Mouse (Mus musculus): ENCODE data around the gene Slc17a7. TPM values are rescaled to one million over a fixed set of nuclear protein-coding genes. Genes with fewer than 3 reads are reported as not detected.

Gene Slc17a7
- polyA plus RNA-seq, 1 experiment from 2014 or later = 1.2 TPM

GRCm38 (mm10) chr7:45224826-45225225 lies 61.1 kb downstream of the Slc17a7 start:
- Histone ChIP-seq H3K36me3 (peaks cover 93% of the 10 kb centered on the region), H3K4me3 (no peak overlapping the region), H3K27me3 (no peaks in the 10 kb centered on the region), H3K4me2 (replicated peaks) (no peak overlapping the region), H3K27ac (no peak overlapping the region), H3K9me3 (replicated peaks) (no peaks in the 10 kb centered on the region), H3K4me1 (peaks cover 6% of the 10 kb centered on the region; the same call in 1 of the 2 replicates), H3K9ac (no peak overlapping the region)
- WGBS = 96% methylated on average over 7 of the region's 7 CpGs
- no peak for ATAC-seq (ENCODE audit: low FRiP score)

MicroRNAs within 50 kb of the gene (microRNA counts, 519-probe panel; counts per million panel counts)
- 3,086 counts per million, percentile 69 among the panel's probes with 10 or more counts for microRNA mmu-miR-150

Small RNA genes lying within 50 kb of the gene (microRNA-seq; reads per million reads assigned to microRNA genes)
- gene Mir150 (12.7 reads per million, percentile 24 among the genes with 10 or more reads in this experiment), gene Mir5121 (11.9 reads per million, percentile 23 among the genes with 10 or more reads in this experiment), gene Mir7055 (not detected)

Other genes starting within 250 kb of the Slc17a7 start
- gene Ap2a1, start 234.5 kb upstream of the Slc17a7 start, polyA plus RNA-seq (2016; fragmentation: Nextera tagmentation; extraction: Ambion mirVana) = 103 and 107 TPM in 2 replicates
- gene Tsks, start 220.7 kb upstream of the Slc17a7 start, polyA plus RNA-seq (2016; fragmentation: Nextera tagmentation; extraction: Ambion mirVana) = not detected in 2 replicates
- gene Cpt1c, start 189.1 kb upstream of the Slc17a7 start, polyA plus RNA-seq (2016; fragmentation: Nextera tagmentation; extraction: Ambion mirVana) = 42.8 and 44.2 TPM in 2 replicates
- 551 and 566 TPM in 2 replicates for gene Prmt1, start 177.4 kb upstream of the Slc17a7 start, polyA plus RNA-seq (2016; fragmentation: Nextera tagmentation; extraction: Ambion mirVana)
- 62.7 and 74.3 TPM in 2 replicates for gene Irf3, start 166.3 kb upstream of the Slc17a7 start, polyA plus RNA-seq (2016; fragmentation: Nextera tagmentation; extraction: Ambion mirVana)
- gene Bcl2l12, start 165.2 kb upstream of the Slc17a7 start, polyA plus RNA-seq (2016; fragmentation: Nextera tagmentation; extraction: Ambion mirVana) = 46.7 and 46.8 TPM in 2 replicates
- gene Scaf1, start 147.6 kb upstream of the Slc17a7 start, polyA plus RNA-seq (2016; fragmentation: Nextera tagmentation; extraction: Ambion mirVana) = 50.6 and 52.4 TPM in 2 replicates
- gene Rras, start 146.0 kb upstream of the Slc17a7 start, polyA plus RNA-seq (2016; fragmentation: Nextera tagmentation; extraction: Ambion mirVana) = 22.6 and 23.2 TPM in 2 replicates
- gene Prr12, start 111.1 kb upstream of the Slc17a7 start, polyA plus RNA-seq (2016; fragmentation: Nextera tagmentation; extraction: Ambion mirVana) = 10.9 and 14.0 TPM in 2 replicates
- gene Nosip, start 101.5 kb upstream of the Slc17a7 start, polyA plus RNA-seq (2016; fragmentation: Nextera tagmentation; extraction: Ambion mirVana) = 55.9 and 60.0 TPM in 2 replicates
- gene Prrg2, start 101.3 kb upstream of the Slc17a7 start, polyA plus RNA-seq (2016; fragmentation: Nextera tagmentation; extraction: Ambion mirVana) = 17.8 and 18.0 TPM in 2 replicates
- gene Rcn3, start 71.7 kb upstream of the Slc17a7 start, polyA plus RNA-seq (2016; fragmentation: Nextera tagmentation; extraction: Ambion mirVana) = 177 and 180 TPM in 2 replicates
- 20.2 and 21.0 TPM in 2 replicates for gene Fcgrt, start 60.1 kb upstream of the Slc17a7 start, polyA plus RNA-seq (2016; fragmentation: Nextera tagmentation; extraction: Ambion mirVana)
- 982 and 1,135 TPM in 2 replicates for gene Rps11, start 39.5 kb upstream of the Slc17a7 start, polyA plus RNA-seq (2016; fragmentation: Nextera tagmentation; extraction: Ambion mirVana)
- 977 and 1,019 TPM in 2 replicates for gene Rpl13a, start 35.2 kb upstream of the Slc17a7 start, polyA plus RNA-seq (2016; fragmentation: Nextera tagmentation; extraction: Ambion mirVana)
- 0.31 TPM in 1 of 2 replicates, not detected in the other for gene Gm45713, start 27.7 kb upstream of the Slc17a7 start, polyA plus RNA-seq (2016; fragmentation: Nextera tagmentation; extraction: Ambion mirVana)
- 0.52 and 1.6 TPM in 2 replicates for gene Flt3l, start 27.5 kb upstream of the Slc17a7 start, polyA plus RNA-seq (2016; fragmentation: Nextera tagmentation; extraction: Ambion mirVana)
- 90.3 and 91.0 TPM in 2 replicates for gene Pih1d1, start 9.6 kb upstream of the Slc17a7 start, polyA plus RNA-seq (2016; fragmentation: Nextera tagmentation; extraction: Ambion mirVana)
- 33.4 and 39.8 TPM in 2 replicates for gene Aldh16a1, start 9.4 kb upstream of the Slc17a7 start, polyA plus RNA-seq (2016; fragmentation: Nextera tagmentation; extraction: Ambion mirVana)
- gene Gfy, start 15.6 kb downstream of the Slc17a7 start, polyA plus RNA-seq (2016; fragmentation: Nextera tagmentation; extraction: Ambion mirVana) = not detected in 2 replicates
- not detected in 2 replicates for gene Pth2, start 17.0 kb downstream of the Slc17a7 start, polyA plus RNA-seq (2016; fragmentation: Nextera tagmentation; extraction: Ambion mirVana)
- gene Ccdc155, start 40.9 kb downstream of the Slc17a7 start, polyA plus RNA-seq (2016; fragmentation: Nextera tagmentation; extraction: Ambion mirVana) = 0.46 and 0.48 TPM in 2 replicates
- 3.0 and 3.4 TPM in 2 replicates for gene Dkkl1, start 48.2 kb downstream of the Slc17a7 start, polyA plus RNA-seq (2016; fragmentation: Nextera tagmentation; extraction: Ambion mirVana)
- gene Tead2, start 51.8 kb downstream of the Slc17a7 start, polyA plus RNA-seq (2016; fragmentation: Nextera tagmentation; extraction: Ambion mirVana) = 185 and 208 TPM in 2 replicates
- gene Cd37, start 75.2 kb downstream of the Slc17a7 start, polyA plus RNA-seq (2016; fragmentation: Nextera tagmentation; extraction: Ambion mirVana) = 1.3 and 1.5 TPM in 2 replicates
- gene Slc6a16, start 77.1 kb downstream of the Slc17a7 start, polyA plus RNA-seq (2016; fragmentation: Nextera tagmentation; extraction: Ambion mirVana) = 0.10 and 0.28 TPM in 2 replicates
- not detected in 2 replicates for gene Slc6a21, start 113.6 kb downstream of the Slc17a7 start, polyA plus RNA-seq (2016; fragmentation: Nextera tagmentation; extraction: Ambion mirVana)
- gene Trpm4, start 169.8 kb downstream of the Slc17a7 start, polyA plus RNA-seq (2016; fragmentation: Nextera tagmentation; extraction: Ambion mirVana) = 11.5 and 14.7 TPM in 2 replicates
- gene Hrc, start 171.3 kb downstream of the Slc17a7 start, polyA plus RNA-seq (2016; fragmentation: Nextera tagmentation; extraction: Ambion mirVana) = 0.65 and 0.68 TPM in 2 replicates
- gene Ppfia3, start 203.1 kb downstream of the Slc17a7 start, polyA plus RNA-seq (2016; fragmentation: Nextera tagmentation; extraction: Ambion mirVana) = 15.6 and 16.2 TPM in 2 replicates
- 2.9 and 3.8 TPM in 2 replicates for gene Lin7b, start 206.6 kb downstream of the Slc17a7 start, polyA plus RNA-seq (2016; fragmentation: Nextera tagmentation; extraction: Ambion mirVana)
- 285 and 300 TPM in 2 replicates for gene Snrnp70, start 231.8 kb downstream of the Slc17a7 start, polyA plus RNA-seq (2016; fragmentation: Nextera tagmentation; extraction: Ambion mirVana)
- gene Kcna7, start 241.7 kb downstream of the Slc17a7 start, polyA plus RNA-seq (2016; fragmentation: Nextera tagmentation; extraction: Ambion mirVana) = not detected in 2 replicates
- gene Ntf5, start 249.7 kb downstream of the Slc17a7 start, polyA plus RNA-seq (2016; fragmentation: Nextera tagmentation; extraction: Ambion mirVana) = 1.2 and 1.3 TPM in 2 replicates

Measured in hindbrain, embryonic 12.5 days (tissue).